14 mouse cellular contexts compared by ENCODE assay signal in genomic region chr12:73607381-73608064, GRCm38 (mm10). TPM values are rescaled to one million over a fixed set of nuclear protein-coding genes. Genes with fewer than 3 reads are reported as not detected.
DNase-seq lines count a peak whose midpoint lies in the region; ATAC-seq and TF ChIP-seq lines count a peak whose summit lies in the region.
"Had no signal": no experiment of that assay in that cellular context is flagged by ENCODE, and none has a peak within 500 bp of the region (broad histone marks: within the 10 kb centered on the region; RNA-seq: fewer than 3 reads in every experiment).

No protein-coding gene starts in this region.

- peaks cover 8% of the 10 kb centered on the region; the same call in 1 of the 2 replicates for H3K4me1 ChIP-seq in lung, embryonic 14.5 days (ENCODE audit: insufficient read depth)
- H3K4me1 ChIP-seq in bone marrow macrophage, adult 2 months (ENCODE audit: control insufficient read depth, insufficient read depth, low read length): peaks cover 89% of the 10 kb centered on the region
- H3K4me1 ChIP-seq in embryonic facial prominence, embryonic 15.5 days: 0 out of 2 replicates have a peak, but pooled peaks cover 2% of the 10 kb centered on the region
- 0 out of 2 replicates have a peak, but pooled peaks cover 4% of the 10 kb centered on the region for H3K4me1 ChIP-seq in intestine, embryonic 15.5 days (replicated peaks)
- no peaks in the 10 kb centered on the region for H3K4me1 ChIP-seq in forebrain, embryonic 15.5 days

- 30% methylated on average over 13 of the region's 13 CpGs for WGBS in lung, embryonic 14.5 days
- 47% methylated on average over 13 of the region's 13 CpGs for WGBS in embryonic facial prominence, embryonic 15.5 days
- WGBS in intestine, embryonic 15.5 days: 52% methylated on average over 13 of the region's 13 CpGs
- WGBS in forebrain, embryonic 15.5 days: 68% methylated on average over 13 of the region's 13 CpGs

- H3K4me2 ChIP-seq in lung, embryonic 14.5 days: no peak overlapping the region
- no peak overlapping the region for H3K4me2 ChIP-seq in embryonic facial prominence, embryonic 15.5 days (replicated peaks)
- H3K4me2 ChIP-seq in intestine, embryonic 15.5 days (replicated peaks): no peak overlapping the region
- H3K4me2 ChIP-seq in forebrain, embryonic 15.5 days (replicated peaks): no peak overlapping the region
- H3K4me2 ChIP-seq: heart, embryonic 13.5 days; limb, embryonic 13.5 days had no signal

- TF ChIP-seq POLR2A in bone marrow macrophage, adult 2 months (IDR thresholded peaks at IDR 0.05; ENCODE audit: borderline replicate concordance, low read depth, low read length): no peak

- no peaks in the 10 kb centered on the region for H3K9me3 ChIP-seq in lung, embryonic 14.5 days (ENCODE audit: low read depth, low read length)
- H3K9me3 ChIP-seq in embryonic facial prominence, embryonic 15.5 days (replicated peaks): no peaks in the 10 kb centered on the region
- H3K9me3 ChIP-seq in intestine, embryonic 15.5 days: no peaks in the 10 kb centered on the region
- H3K9me3 ChIP-seq in forebrain, embryonic 15.5 days: no peaks in the 10 kb centered on the region
- H3K9me3 ChIP-seq: heart, embryonic 13.5 days; limb, embryonic 13.5 days had no signal

- ATAC-seq in lung, embryonic 14.5 days (ENCODE audit: insufficient read depth): 0 out of 2 replicates have a peak, but pooled peaks have one; percentile 12
- 0 out of 2 replicates have a peak, but pooled peaks have one; percentile 3 for ATAC-seq in embryonic facial prominence, embryonic 15.5 days (ENCODE audit: insufficient number of reproducible peaks, low FRiP score, low TSS enrichment, low read depth)
- 0 out of 2 replicates have a peak, but pooled peaks have one; percentile 14 for ATAC-seq in monocyte, adult 5-6 weeks (replicated peaks; ENCODE audit: insufficient number of reproducible peaks, low FRiP score, low TSS enrichment, poor library complexity, severe bottlenecking)
- no peak for ATAC-seq in intestine, embryonic 15.5 days
- ATAC-seq in forebrain, embryonic 15.5 days (replicated peaks): no peak

- H3K4me3 ChIP-seq in lung, embryonic 14.5 days (ENCODE audit: low read depth, low read length): no peak overlapping the region
- H3K4me3 ChIP-seq in bone marrow macrophage, adult 2 months (ENCODE audit: insufficient read depth, low read length): peak overlapping the region; percentile 45
- no peak overlapping the region for H3K4me3 ChIP-seq in embryonic facial prominence, embryonic 15.5 days (replicated peaks)
- no peak overlapping the region for H3K4me3 ChIP-seq in intestine, embryonic 15.5 days (replicated peaks)
- H3K4me3 ChIP-seq in forebrain, embryonic 15.5 days: no peak overlapping the region
- H3K4me3 ChIP-seq: heart, embryonic 13.5 days; limb, embryonic 13.5 days; myocyte had no signal

- H3K27me3 ChIP-seq in lung, embryonic 14.5 days (ENCODE audit: insufficient read depth, low read length): no peaks in the 10 kb centered on the region
- H3K27me3 ChIP-seq in embryonic facial prominence, embryonic 15.5 days: no peaks in the 10 kb centered on the region
- no peaks in the 10 kb centered on the region for H3K27me3 ChIP-seq in intestine, embryonic 15.5 days (replicated peaks)
- no peaks in the 10 kb centered on the region for H3K27me3 ChIP-seq in forebrain, embryonic 15.5 days
- H3K27me3 ChIP-seq: heart, embryonic 13.5 days; limb, embryonic 13.5 days had no signal

- no peak overlapping the region for H3K27ac ChIP-seq in lung, embryonic 14.5 days (ENCODE audit: low read depth)
- H3K27ac ChIP-seq in bone marrow macrophage, adult 2 months (ENCODE audit: insufficient read depth, low read depth, low read length): peak overlapping the region; percentile 99
- no peak overlapping the region for H3K27ac ChIP-seq in embryonic facial prominence, embryonic 15.5 days (replicated peaks)
- no peak overlapping the region for H3K27ac ChIP-seq in intestine, embryonic 15.5 days
- H3K27ac ChIP-seq in forebrain, embryonic 15.5 days (replicated peaks): no peak overlapping the region
- H3K27ac ChIP-seq: heart, embryonic 13.5 days; limb, embryonic 13.5 days had no signal

- DNase-seq in lung, embryonic 14.5 days: peak; percentile 17
- DNase-seq in lung, postnatal 14 days: no peak
- no peak for DNase-seq in lung, postnatal 36 days
- DNase-seq: cerebellum, postnatal 14 days; kidney, postnatal 14 days; right cerebral cortex, postnatal 14 days had no signal

- H3K36me3 ChIP-seq in lung, embryonic 14.5 days (ENCODE audit: insufficient read depth): no peaks in the 10 kb centered on the region
- H3K36me3 ChIP-seq in embryonic facial prominence, embryonic 15.5 days: no peaks in the 10 kb centered on the region
- H3K36me3 ChIP-seq in intestine, embryonic 15.5 days: no peaks in the 10 kb centered on the region
- no peaks in the 10 kb centered on the region for H3K36me3 ChIP-seq in forebrain, embryonic 15.5 days
- H3K36me3 ChIP-seq: heart, embryonic 13.5 days; limb, embryonic 13.5 days had no signal

- no peak for TF ChIP-seq CTCF in lung, embryonic 14.5 days (IDR thresholded peaks at IDR 0.05; ENCODE audit: low read depth)
- no peak for TF ChIP-seq CTCF in bone marrow macrophage, adult 2 months (IDR thresholded peaks at IDR 0.05; ENCODE audit: low read depth, low read length)

- H3K9ac ChIP-seq in lung, embryonic 14.5 days: no peak overlapping the region
- no peak overlapping the region for H3K9ac ChIP-seq in embryonic facial prominence, embryonic 15.5 days
- H3K9ac ChIP-seq in intestine, embryonic 15.5 days: no peak overlapping the region
- no peak overlapping the region for H3K9ac ChIP-seq in forebrain, embryonic 15.5 days (replicated peaks)
- H3K9ac ChIP-seq: heart, embryonic 13.5 days; limb, embryonic 13.5 days had no signal

RNA-seq across cellular contexts. Expression of gene Prkch, which starts 22.9 kb away (rescaled TPM):
- polyA plus RNA-seq in lung, embryonic 14.5 days (2014; fragmentation: Nextera tagmentation; extraction: Ambion mirVana): 16.2 and 18.0 TPM in 2 replicates
- 42.6 and 44.7 TPM in 2 replicates for polyA plus RNA-seq in bone marrow macrophage, adult 2 months (2012; ENCODE audit: insufficient read depth, insufficient read length, missing spikeins)
- 20.0 and 21.0 TPM in 2 replicates for polyA plus RNA-seq in embryonic facial prominence, embryonic 15.5 days (2015; fragmentation: Nextera tagmentation; extraction: Ambion mirVana)
- 140 to 209 TPM (median 154 TPM) in 3 replicates for total RNA-seq in monocyte, adult 5-6 weeks (2017)
- polyA plus RNA-seq in intestine, embryonic 15.5 days (2015; fragmentation: Nextera tagmentation; extraction: Ambion mirVana): 7.3 and 7.7 TPM in 2 replicates
- 4.9 and 6.6 TPM in 2 replicates for polyA plus RNA-seq in forebrain, embryonic 15.5 days (2015; fragmentation: Nextera tagmentation; extraction: Ambion mirVana)

Comparison
In these comparisons a context has a peak if more than half of its experiments do, and no peak if none do; other contexts are left out.
1. ATAC-seq: peak in lung, embryonic 14.5 days (single experiment), embryonic facial prominence, embryonic 15.5 days (single experiment) and monocyte, adult 5-6 weeks (single experiment); none in intestine, embryonic 15.5 days (single experiment) and forebrain, embryonic 15.5 days (single experiment).